Mouse (Mus musculus) embryonic fibroblast, embryonic 13.5 days (primary cell): ENCODE measurements around the gene Ctxn1.

Experiments used
- CTCF ChIP-seq: IDR thresholded peaks from 2 replicates; pipeline ENCODE4 v1.5.1; 2011; ENCODE audit warnings: mild to moderate bottlenecking, control low read depth, low read length, moderate library complexity, borderline replicate concordance; ENCODE audit not compliant: insufficient read depth
- POLR2A ChIP-seq: IDR thresholded peaks from 2 replicates; pipeline ENCODE4 v1.6.1; 2011; ENCODE audit warnings: low read depth, mild to moderate bottlenecking, control low read depth, low read length, moderate library complexity

- no peak for TF ChIP-seq CTCF
- TF ChIP-seq POLR2A: no peak
These were observed 46.8 kb upstream of the Ctxn1 start for GRCm38 (mm10) chr8:4305838-4306237.
